Mouse (Mus musculus): ENCODE results near the gene Tgm5. TPM values are rescaled to one million over a fixed set of nuclear protein-coding genes. Genes with fewer than 3 reads are reported as not detected.

The Tgm5 gene
- polyA plus RNA-seq, 1 experiment from 2014 or later = 0.09 TPM

- Histone ChIP-seq H3K27ac (ENCODE audit: low read length) (no peak overlapping the region), H3K4me3 (ENCODE audit: low read depth, low read length) (no peak overlapping the region), H3K36me3 (ENCODE audit: control insufficient read depth, insufficient read depth, low read length) (no peaks in the 10 kb centered on the region), H3K27me3 (ENCODE audit: control insufficient read depth, insufficient read depth, low read length) (no peaks in the 10 kb centered on the region), H3K9ac (replicated peaks; ENCODE audit: low read depth, low read length) (no peak overlapping the region), H3K9me3 (ENCODE audit: control insufficient read depth, low read depth, low read length) (no peaks in the 10 kb centered on the region), H3K4me1 (ENCODE audit: control insufficient read depth, insufficient read depth, low read length) (no peaks in the 10 kb centered on the region), H3K4me2 (replicated peaks; ENCODE audit: low read depth, low read length) (no peak overlapping the region)
- no peak for ATAC-seq (ENCODE audit: insufficient number of reproducible peaks, insufficient read depth, low FRiP score, low read depth)
Measured at GRCm38 (mm10) chr2:121105940-121106339, 20.3 kb upstream of the Tgm5 start.

DNA sequence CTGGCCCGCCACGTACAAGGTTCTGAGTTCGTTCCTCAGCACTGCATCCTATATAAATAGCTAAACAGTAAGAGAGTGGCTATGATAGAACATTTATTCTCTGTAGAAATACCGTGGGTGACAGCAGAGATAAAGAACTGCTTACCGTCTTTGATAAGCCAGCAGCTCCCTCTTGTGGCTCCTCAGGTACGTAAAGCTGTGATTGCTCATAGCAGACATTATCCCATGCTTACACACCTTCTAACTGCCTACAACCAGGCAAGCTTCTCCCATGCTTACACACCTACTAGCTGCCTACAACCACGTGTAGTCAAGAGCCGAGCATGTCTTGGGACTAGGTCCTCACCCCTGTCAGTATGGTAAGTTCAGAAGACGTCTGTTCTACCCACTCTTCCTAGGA, 16.4 kb upstream of the Tgm5 start:
- Histone ChIP-seq H3K4me1 (ENCODE audit: control insufficient read depth, insufficient read depth, low read length) (no peaks in the 10 kb centered on the region), H3K9me3 (ENCODE audit: control insufficient read depth, low read depth, low read length) (no peaks in the 10 kb centered on the region), H3K27me3 (ENCODE audit: control insufficient read depth, insufficient read depth, low read length) (no peaks in the 10 kb centered on the region), H3K4me3 (ENCODE audit: low read depth, low read length) (no peak overlapping the region), H3K4me2 (replicated peaks; ENCODE audit: low read depth, low read length) (no peak overlapping the region), H3K27ac (ENCODE audit: low read length) (no peak overlapping the region), H3K9ac (replicated peaks; ENCODE audit: low read depth, low read length) (no peak overlapping the region), H3K36me3 (ENCODE audit: control insufficient read depth, insufficient read depth, low read length) (no peaks in the 10 kb centered on the region)
- WGBS = 20% methylated on average over 9 of the region's 9 CpGs
- no peak; the same call in 1 of the 2 replicates for ATAC-seq (ENCODE audit: insufficient number of reproducible peaks, insufficient read depth, low FRiP score, low read depth)

DNA sequence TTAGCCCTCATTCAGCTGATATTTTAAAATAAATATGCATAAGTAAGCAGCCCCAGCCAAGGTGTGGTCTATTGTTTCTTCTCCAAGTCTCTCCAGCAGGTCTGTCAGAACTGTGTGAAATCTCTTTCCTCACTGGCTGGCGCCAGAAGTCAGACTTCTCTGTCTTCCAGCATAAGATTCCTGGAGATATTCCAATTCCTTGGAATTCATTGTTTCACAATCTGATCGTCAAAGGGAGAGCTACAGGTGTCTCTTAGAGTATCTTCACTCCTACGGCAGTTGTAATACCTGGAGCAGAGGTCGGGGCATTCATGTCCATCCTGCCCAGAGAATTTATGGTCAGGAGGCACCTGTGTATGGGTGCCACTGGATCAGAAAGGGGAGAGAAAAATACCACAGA, 4.1 kb upstream of the Tgm5 start:
- no peak for ATAC-seq (ENCODE audit: insufficient number of reproducible peaks, insufficient read depth, low FRiP score, low read depth)
- H3K27ac ChIP-seq (ENCODE audit: low read length) = no peak overlapping the region
- no peak overlapping the region for H3K4me3 ChIP-seq (ENCODE audit: low read depth, low read length)
- H3K9me3 ChIP-seq (ENCODE audit: control insufficient read depth, low read depth, low read length) = no peaks in the 10 kb centered on the region
- no peak overlapping the region for H3K4me2 ChIP-seq (replicated peaks; ENCODE audit: low read depth, low read length)
- H3K27me3 ChIP-seq (ENCODE audit: control insufficient read depth, insufficient read depth, low read length) = no peaks in the 10 kb centered on the region
- no peaks in the 10 kb centered on the region for H3K36me3 ChIP-seq (ENCODE audit: control insufficient read depth, insufficient read depth, low read length)
- H3K4me1 ChIP-seq (ENCODE audit: control insufficient read depth, insufficient read depth, low read length) = no peaks in the 10 kb centered on the region
- H3K9ac ChIP-seq (replicated peaks; ENCODE audit: low read depth, low read length) = no peak overlapping the region
- WGBS = 58% methylated on average over 4 of the region's 4 CpGs

DNA sequence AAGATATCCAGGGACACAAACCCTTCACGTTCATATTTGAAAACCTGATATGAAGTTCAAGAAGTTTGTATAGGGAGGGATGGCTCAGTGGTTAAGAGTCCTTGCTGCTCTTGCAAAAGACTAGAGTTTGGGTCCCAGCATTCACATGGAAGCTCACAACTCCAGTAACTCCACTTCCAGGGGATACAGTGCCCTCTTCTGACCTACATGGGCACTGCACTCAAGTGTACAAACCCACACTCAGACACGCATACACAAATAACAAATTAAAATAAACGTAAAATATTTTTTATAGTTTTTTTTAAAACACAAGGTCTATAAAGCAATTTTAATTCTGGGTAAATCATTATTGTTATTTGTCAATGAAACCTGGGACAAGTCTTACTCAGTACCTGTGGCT, 2.9 kb upstream of the Tgm5 start:
- Histone ChIP-seq H3K27ac (ENCODE audit: low read length) (no peak overlapping the region), H3K9ac (replicated peaks; ENCODE audit: low read depth, low read length) (no peak overlapping the region), H3K27me3 (ENCODE audit: control insufficient read depth, insufficient read depth, low read length) (no peaks in the 10 kb centered on the region), H3K9me3 (ENCODE audit: control insufficient read depth, low read depth, low read length) (no peaks in the 10 kb centered on the region), H3K36me3 (ENCODE audit: control insufficient read depth, insufficient read depth, low read length) (no peaks in the 10 kb centered on the region), H3K4me3 (ENCODE audit: low read depth, low read length) (no peak overlapping the region), H3K4me2 (replicated peaks; ENCODE audit: low read depth, low read length) (no peak overlapping the region), H3K4me1 (ENCODE audit: control insufficient read depth, insufficient read depth, low read length) (no peaks in the 10 kb centered on the region)
- ATAC-seq (ENCODE audit: insufficient number of reproducible peaks, insufficient read depth, low FRiP score, low read depth) = no peak
- 94% methylated on average over 3 of the region's 3 CpGs for WGBS

DNA sequence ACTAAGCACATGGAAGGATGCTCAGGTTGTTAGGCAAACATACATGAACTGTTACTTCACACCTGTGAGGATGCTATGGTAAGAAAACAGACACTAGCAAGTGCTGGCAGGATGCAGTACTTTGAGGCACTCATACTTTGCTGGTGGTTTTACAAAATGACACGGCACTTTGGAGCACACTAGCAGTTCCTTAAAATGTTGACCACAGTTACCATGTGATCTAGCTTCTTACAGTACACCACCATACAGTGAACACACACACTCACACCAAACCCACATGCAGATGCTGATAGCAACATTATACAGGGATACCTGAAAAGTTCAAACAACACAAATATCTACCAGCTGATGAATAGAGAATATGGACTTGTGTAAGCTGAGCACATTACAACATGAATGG, 3.0 kb downstream of the Tgm5 start:
- no peaks in the 10 kb centered on the region for H3K36me3 ChIP-seq (ENCODE audit: control insufficient read depth, insufficient read depth, low read length)
- no peak overlapping the region for H3K9ac ChIP-seq (replicated peaks; ENCODE audit: low read depth, low read length)
- H3K4me1 ChIP-seq (ENCODE audit: control insufficient read depth, insufficient read depth, low read length) = no peaks in the 10 kb centered on the region
- H3K4me2 ChIP-seq (replicated peaks; ENCODE audit: low read depth, low read length) = no peak overlapping the region
- 74% methylated on average over 1 of the region's 1 CpGs for whole genome bisulfite sequencing
- no peaks in the 10 kb centered on the region for H3K9me3 ChIP-seq (ENCODE audit: control insufficient read depth, low read depth, low read length)
- H3K4me3 ChIP-seq (ENCODE audit: low read depth, low read length) = no peak overlapping the region
- H3K27me3 ChIP-seq (ENCODE audit: control insufficient read depth, insufficient read depth, low read length) = no peaks in the 10 kb centered on the region
- ATAC-seq (ENCODE audit: insufficient number of reproducible peaks, insufficient read depth, low FRiP score, low read depth) = no peak
- no peak overlapping the region for H3K27ac ChIP-seq (ENCODE audit: low read length)

GRCm38 (mm10) chr2:121074747-121075146, 10.9 kb downstream of the Tgm5 start:
- H3K4me1 ChIP-seq (ENCODE audit: control insufficient read depth, insufficient read depth, low read length) = no peaks in the 10 kb centered on the region

DNA sequence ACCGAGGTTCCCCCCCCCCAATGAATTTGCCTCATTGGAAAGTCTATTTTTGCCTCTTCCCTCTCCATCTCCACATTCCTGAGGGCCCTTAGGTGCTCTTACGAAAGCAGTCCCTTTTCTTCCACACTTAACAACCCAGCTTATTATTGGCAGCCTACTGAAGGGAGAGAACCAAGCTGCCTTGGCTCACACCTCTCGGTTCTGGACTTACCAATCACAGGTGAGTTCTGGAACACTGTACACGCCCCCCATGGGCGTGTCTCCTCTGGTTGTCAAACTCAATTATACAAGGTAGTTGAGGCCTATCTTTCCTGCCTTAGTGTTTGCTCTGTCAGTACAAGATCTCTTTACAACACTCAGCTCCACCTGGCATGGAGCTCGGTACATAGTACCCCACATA, 13.8 kb downstream of the Tgm5 start:
- no peaks in the 10 kb centered on the region for H3K36me3 ChIP-seq (ENCODE audit: control insufficient read depth, insufficient read depth, low read length)
- H3K9ac ChIP-seq (replicated peaks; ENCODE audit: low read depth, low read length) = no peak overlapping the region
- H3K27me3 ChIP-seq (ENCODE audit: control insufficient read depth, insufficient read depth, low read length) = no peaks in the 10 kb centered on the region
- no peaks in the 10 kb centered on the region for H3K4me1 ChIP-seq (ENCODE audit: control insufficient read depth, insufficient read depth, low read length)
- no peak overlapping the region for H3K4me3 ChIP-seq (ENCODE audit: low read depth, low read length)
- ATAC-seq (ENCODE audit: insufficient number of reproducible peaks, insufficient read depth, low FRiP score, low read depth) = no peak
- no peaks in the 10 kb centered on the region for H3K9me3 ChIP-seq (ENCODE audit: control insufficient read depth, low read depth, low read length)
- H3K4me2 ChIP-seq (replicated peaks; ENCODE audit: low read depth, low read length) = no peak overlapping the region
- no peak overlapping the region for H3K27ac ChIP-seq (ENCODE audit: low read length)
- WGBS = 80% methylated on average over 6 of the region's 6 CpGs

More at GRCm38 (mm10) chr2:121074747-121075146, 10.9 kb downstream of the Tgm5 start:
- no peak for ATAC-seq (ENCODE audit: insufficient number of reproducible peaks, insufficient read depth, low FRiP score, low read depth)
- no peaks in the 10 kb centered on the region for H3K36me3 ChIP-seq (ENCODE audit: control insufficient read depth, insufficient read depth, low read length)
- H3K4me2 ChIP-seq (replicated peaks; ENCODE audit: low read depth, low read length) = no peak overlapping the region
- WGBS = 81% methylated on average over 7 of the region's 7 CpGs
- H3K9me3 ChIP-seq (ENCODE audit: control insufficient read depth, low read depth, low read length) = no peaks in the 10 kb centered on the region
- H3K27me3 ChIP-seq (ENCODE audit: control insufficient read depth, insufficient read depth, low read length) = no peaks in the 10 kb centered on the region
- no peak overlapping the region for H3K9ac ChIP-seq (replicated peaks; ENCODE audit: low read depth, low read length)
- no peak overlapping the region for H3K4me3 ChIP-seq (ENCODE audit: low read depth, low read length)
- H3K27ac ChIP-seq (ENCODE audit: low read length) = no peak overlapping the region

- Histone ChIP-seq H3K27ac (ENCODE audit: low read length) (no peak overlapping the region), H3K9ac (replicated peaks; ENCODE audit: low read depth, low read length) (no peak overlapping the region), H3K27me3 (ENCODE audit: control insufficient read depth, insufficient read depth, low read length) (no peaks in the 10 kb centered on the region), H3K4me1 (ENCODE audit: control insufficient read depth, insufficient read depth, low read length) (no peaks in the 10 kb centered on the region), H3K9me3 (ENCODE audit: control insufficient read depth, low read depth, low read length) (no peaks in the 10 kb centered on the region), H3K36me3 (ENCODE audit: control insufficient read depth, insufficient read depth, low read length) (no peaks in the 10 kb centered on the region), H3K4me2 (replicated peaks; ENCODE audit: low read depth, low read length) (no peak overlapping the region), H3K4me3 (ENCODE audit: low read depth, low read length) (no peak overlapping the region)
- 59% methylated on average over 6 of the region's 6 CpGs for WGBS
- no peak for ATAC-seq (ENCODE audit: insufficient number of reproducible peaks, insufficient read depth, low FRiP score, low read depth)
Measured at GRCm38 (mm10) chr2:121069506-121069905, 16.1 kb downstream of the Tgm5 start.

- no peak overlapping the region for H3K4me2 ChIP-seq (replicated peaks; ENCODE audit: low read depth, low read length)
- no peak overlapping the region for H3K4me3 ChIP-seq (ENCODE audit: low read depth, low read length)
- ATAC-seq (ENCODE audit: insufficient number of reproducible peaks, insufficient read depth, low FRiP score, low read depth) = no peak
- 69% methylated on average over 4 of the region's 4 CpGs for WGBS
- H3K9ac ChIP-seq (replicated peaks; ENCODE audit: low read depth, low read length) = 0 out of 2 replicates have a peak overlapping the region, but pooled peaks have one; percentile 14
- H3K4me1 ChIP-seq (ENCODE audit: control insufficient read depth, insufficient read depth, low read length) = no peaks in the 10 kb centered on the region
- H3K9me3 ChIP-seq (ENCODE audit: control insufficient read depth, low read depth, low read length) = no peaks in the 10 kb centered on the region
- H3K27ac ChIP-seq (ENCODE audit: low read length) = no peak overlapping the region
- no peaks in the 10 kb centered on the region for H3K27me3 ChIP-seq (ENCODE audit: control insufficient read depth, insufficient read depth, low read length)
- no peaks in the 10 kb centered on the region for H3K36me3 ChIP-seq (ENCODE audit: control insufficient read depth, insufficient read depth, low read length)
Measured at GRCm38 (mm10) chr2:121067116-121067515, 18.5 kb downstream of the Tgm5 start.

All from stomach, embryonic 14.5 days (tissue).